Mouse (Mus musculus) adrenal gland (tissue): Measurements from ENCODE around the gene Hrh2.

Experiments used
- intact Hi-C: fragments of 180-260 bp; cut with DNase I; formaldehyde crosslinking; loops from one replicate; pipeline ENCODE4 v1.15.1; 2025

Gene Hrh2

GRCm38 (mm10) chr13:54262741-54263510 lies 71.0 kb downstream of the Hrh2 start:
- intact Hi-C loops = no loop called here

- intact Hi-C loops = no loop called here
These were observed 71.7 kb downstream of the Hrh2 start for GRCm38 (mm10) chr13:54263641-54264040.

- intact Hi-C loops = no loop called here
These were observed 74.5 kb downstream of the Hrh2 start for GRCm38 (mm10) chr13:54266472-54266871.

- intact Hi-C loops = no loop called here
These were observed 77.2 kb downstream of the Hrh2 start for GRCm38 (mm10) chr13:54269087-54269486.

GRCm38 (mm10) chr13:54269628-54270027 lies 77.7 kb downstream of the Hrh2 start:
- intact Hi-C loops = no loop called here

GRCm38 (mm10) chr13:54272076-54272475 lies 80.1 kb downstream of the Hrh2 start:
- intact Hi-C loops = no loop called here

GRCm38 (mm10) chr13:54277406-54277805 lies 85.5 kb downstream of the Hrh2 start:
- intact Hi-C loops = no loop called here

- intact Hi-C loops = no loop called here
These were observed 88.4 kb downstream of the Hrh2 start for GRCm38 (mm10) chr13:54280366-54280765.

- intact Hi-C loops = no loop called here
These were observed 89.2 kb downstream of the Hrh2 start for GRCm38 (mm10) chr13:54281149-54281548.

GRCm38 (mm10) chr13:54281623-54282022 lies 89.7 kb downstream of the Hrh2 start:
- intact Hi-C loops = no loop called here

- intact Hi-C loops = no loop called here
These were observed 90.4 kb downstream of the Hrh2 start for GRCm38 (mm10) chr13:54282149-54282860.

- intact Hi-C loops = no loop called here
These were observed 90.9 kb downstream of the Hrh2 start for GRCm38 (mm10) chr13:54282861-54283206.
